Mouse (Mus musculus) limb, embryonic 11.5 days (tissue): Measurements from ENCODE around the gene Scn3b. TPM values are rescaled to one million over a fixed set of nuclear protein-coding genes. Genes with fewer than 3 reads are reported as not detected.

Source experiments
- ATAC-seq: fragments of 200-750 bp; cut with Nextera tagmentation; 2 replicates; pipeline ENCODE4 v1.8.0; 2017; ENCODE audit warnings: low read depth; ENCODE audit not compliant: insufficient number of reproducible peaks, low FRiP score, low TSS enrichment
- DNase-seq: peaks from one replicate; pipeline ENCODE4 v3.0.0-alpha.2; 2015; ENCODE audit warnings: low spot score
- H3K27ac ChIP-seq: fragments of 300-500 bp; sonication (generic); replicated peaks from 2 replicates; pipeline ENCODE4 v1.5.1; 2014; ENCODE audit warnings: low read depth, mild to moderate bottlenecking, low read length
- H3K27me3 ChIP-seq: fragments of 300-500 bp; sonication (generic); 2 replicates; pipeline ENCODE4 v1.6.1; 2014; ENCODE audit warnings: mild to moderate bottlenecking, low read length, mixed read lengths; ENCODE audit not compliant: control insufficient read depth, insufficient read depth
- H3K36me3 ChIP-seq: fragments of 300-500 bp; sonication (generic); 2 replicates; pipeline ENCODE4 v1.6.1; 2014; ENCODE audit warnings: mild to moderate bottlenecking, low read length, moderate library complexity, mixed read lengths; ENCODE audit not compliant: control insufficient read depth, insufficient read depth
- H3K4me1 ChIP-seq: fragments of 300-500 bp; sonication (generic); 2 replicates; pipeline ENCODE4 v1.6.1; 2014; ENCODE audit warnings: low read length, mixed read lengths; ENCODE audit not compliant: control insufficient read depth, insufficient read depth
- H3K4me2 ChIP-seq: fragments of 300-500 bp; sonication (generic); 2 replicates; pipeline ENCODE4 v1.6.1; 2014; ENCODE audit warnings: low read depth, mild to moderate bottlenecking, moderate library complexity; ENCODE audit not compliant: severe bottlenecking
- H3K4me3 ChIP-seq: fragments of 300-500 bp; sonication (generic); 2 replicates; pipeline ENCODE4 v1.5.1; 2014; ENCODE audit warnings: low read depth, low read length
- H3K9ac ChIP-seq: fragments of 300-500 bp; sonication (generic); 2 replicates; pipeline ENCODE4 v1.6.1; 2014; ENCODE audit warnings: mild to moderate bottlenecking, low read length
- H3K9me3 ChIP-seq: fragments of 300-500 bp; sonication (generic); 2 replicates; pipeline ENCODE4 v1.6.1; 2016; ENCODE audit warnings: low read length; ENCODE audit not compliant: control insufficient read depth
- WGBS: fragments of 180-500 bp; shearing (Covaris S2); extraction: QIAGEN DNeasy Blood & Tissue Kit; methylation state at CpG from one replicate; pipeline ENCODE4 v1.1.7; 2014; 5-methylcytosine and 5-hydroxymethylcytosine counted together
- polyA plus RNA-seq: library from polyadenylated mRNA; unstranded; fragments of >200 nt; fragmentation: Nextera tagmentation; extraction: Ambion mirVana; gene quantifications from 2 replicates; pipeline ENCODE4 v1.2.1, GENCODE M21; 2014

Scn3b gene
- polyA plus RNA-seq, 1 experiment from 2014 or later, result 0.15 TPM

- 94% methylated on average over 9 of the region's 9 CpGs for WGBS
- no peak overlapping the region for H3K9ac ChIP-seq
- no peak overlapping the region for H3K27ac ChIP-seq
- no peaks in the 10 kb centered on the region for H3K27me3 ChIP-seq
- DNase-seq, result no peak
- no peak overlapping the region for H3K4me2 ChIP-seq
- H3K4me1 ChIP-seq, result no peaks in the 10 kb centered on the region
- H3K36me3 ChIP-seq, result peaks cover 2% of the 10 kb centered on the region; the same call in 1 of the 2 replicates
- no peak overlapping the region for H3K4me3 ChIP-seq
- H3K9me3 ChIP-seq, result no peaks in the 10 kb centered on the region
- no peak for ATAC-seq
Measured at GRCm38 (mm10) chr9:40297969-40298368, 29.0 kb downstream of the Scn3b start.

- Histone ChIP-seq H3K27me3 (no peaks in the 10 kb centered on the region), H3K9ac (no peak overlapping the region), H3K27ac (no peak overlapping the region), H3K4me1 (no peaks in the 10 kb centered on the region), H3K9me3 (no peaks in the 10 kb centered on the region), H3K4me2 (no peak overlapping the region), H3K4me3 (no peak overlapping the region), H3K36me3 (no peaks in the 10 kb centered on the region)
- DNase-seq, result no peak
- 95% methylated on average over 7 of the region's 7 CpGs for WGBS
- ATAC-seq, result no peak
Measured at GRCm38 (mm10) chr9:40299323-40299722, 30.3 kb downstream of the Scn3b start.

GRCm38 (mm10) chr9:40300018-40300989, 31.3 kb downstream of the Scn3b start:
- no peak for ATAC-seq

GRCm38 (mm10) chr9:40301475-40301874, 32.5 kb downstream of the Scn3b start:
- no peaks in the 10 kb centered on the region for H3K4me1 ChIP-seq
- H3K27ac ChIP-seq, result no peak overlapping the region
- no peak overlapping the region for H3K4me2 ChIP-seq
- no peaks in the 10 kb centered on the region for H3K9me3 ChIP-seq
- ATAC-seq, result no peak
- no peak overlapping the region for H3K4me3 ChIP-seq
- H3K9ac ChIP-seq, result no peak overlapping the region
- WGBS, result 88% methylated on average over 5 of the region's 5 CpGs
- no peaks in the 10 kb centered on the region for H3K27me3 ChIP-seq
- DNase-seq, result no peak
- peaks cover 2% of the 10 kb centered on the region; the same call in 1 of the 2 replicates for H3K36me3 ChIP-seq

More at GRCm38 (mm10) chr9:40300018-40300989, 31.3 kb downstream of the Scn3b start:
- Histone ChIP-seq H3K4me3 (no peak overlapping the region), H3K4me1 (no peaks in the 10 kb centered on the region), H3K27me3 (no peaks in the 10 kb centered on the region), H3K9me3 (no peaks in the 10 kb centered on the region), H3K36me3 (no peaks in the 10 kb centered on the region), H3K27ac (no peak overlapping the region), H3K4me2 (no peak overlapping the region), H3K9ac (no peak overlapping the region)
- DNase-seq, result no peak
- WGBS, result 93% methylated on average over 15 of the region's 15 CpGs

- Histone ChIP-seq H3K4me2 (no peak overlapping the region), H3K36me3 (peaks cover 2% of the 10 kb centered on the region; the same call in 1 of the 2 replicates), H3K4me3 (no peak overlapping the region), H3K9me3 (no peaks in the 10 kb centered on the region), H3K27me3 (no peaks in the 10 kb centered on the region), H3K9ac (no peak overlapping the region), H3K4me1 (no peaks in the 10 kb centered on the region), H3K27ac (no peak overlapping the region)
- no peak for ATAC-seq
- 93% methylated on average over 8 of the region's 8 CpGs for WGBS
- no peak for DNase-seq
Measured at GRCm38 (mm10) chr9:40302375-40302774, 33.4 kb downstream of the Scn3b start.

GRCm38 (mm10) chr9:40304243-40304642, 35.2 kb downstream of the Scn3b start:
- Histone ChIP-seq H3K27ac (no peak overlapping the region), H3K9me3 (no peaks in the 10 kb centered on the region), H3K4me2 (no peak overlapping the region), H3K4me1 (no peaks in the 10 kb centered on the region), H3K27me3 (no peaks in the 10 kb centered on the region), H3K36me3 (peaks cover 2% of the 10 kb centered on the region; the same call in 1 of the 2 replicates), H3K9ac (no peak overlapping the region), H3K4me3 (no peak overlapping the region)
- ATAC-seq (no peak), DNase-seq (no peak)
- 91% methylated on average over 8 of the region's 8 CpGs for WGBS

GRCm38 (mm10) chr9:40307311-40307710, 38.3 kb downstream of the Scn3b start:
- DNase-seq (no peak), ATAC-seq (no peak)
- WGBS, result 86% methylated on average over 3 of the region's 3 CpGs
- Histone ChIP-seq H3K27ac (no peak overlapping the region), H3K4me2 (no peak overlapping the region), H3K4me3 (no peak overlapping the region), H3K36me3 (peaks cover 2% of the 10 kb centered on the region; the same call in 1 of the 2 replicates), H3K27me3 (no peaks in the 10 kb centered on the region), H3K4me1 (no peaks in the 10 kb centered on the region), H3K9me3 (no peaks in the 10 kb centered on the region), H3K9ac (no peak overlapping the region)

- ATAC-seq (no peak), DNase-seq (no peak)
- no peaks in the 10 kb centered on the region for H3K27me3 ChIP-seq
- no peaks in the 10 kb centered on the region for H3K4me1 ChIP-seq
- WGBS, result 96% methylated on average over 6 of the region's 6 CpGs
- peaks cover 2% of the 10 kb centered on the region; the same call in 1 of the 2 replicates for H3K36me3 ChIP-seq
- H3K4me2 ChIP-seq, result no peak overlapping the region
- no peak overlapping the region for H3K4me3 ChIP-seq
- no peak overlapping the region for H3K27ac ChIP-seq
- no peak overlapping the region for H3K9ac ChIP-seq
- H3K9me3 ChIP-seq, result no peaks in the 10 kb centered on the region
Measured at GRCm38 (mm10) chr9:40309876-40310275, 40.9 kb downstream of the Scn3b start.
